Mouse (Mus musculus) E14TG2a.4 (cell line): ENCODE data around the gene Fasn.

ENCODE experiments used
- H3K27me3 ChIP-seq: 2 replicates; pipeline ENCODE4 v1.6.1; 2014; ENCODE audit warnings: low read length, control low read depth; ENCODE audit not compliant: insufficient read depth
- H3K36me3 ChIP-seq: 2 replicates; pipeline ENCODE4 v1.6.1; 2014; ENCODE audit warnings: low read length, control low read depth; ENCODE audit not compliant: insufficient read depth
- H3K4me1 ChIP-seq: replicated peaks from 2 replicates; pipeline ENCODE4 v1.6.1; 2014; ENCODE audit warnings: low read depth, low read length, control low read depth
- H3K4me3 ChIP-seq: replicated peaks from 2 replicates; pipeline ENCODE4 v1.5.1; 2014; ENCODE audit warnings: mild to moderate bottlenecking, low read length
- H3K9me3 ChIP-seq: 2 replicates; pipeline ENCODE4 v1.6.1; 2014; ENCODE audit warnings: low read length, control low read depth
- CTCF ChIP-seq: conservative IDR thresholded peaks from 2 replicates; pipeline ENCODE4 v1.5.1; 2014; ENCODE audit warnings: low read length
- NANOG ChIP-seq: IDR thresholded peaks from 2 replicates; pipeline ENCODE4 v1.6.1; 2014; ENCODE audit warnings: borderline replicate concordance, low read length, mixed read lengths
- POU5F1 ChIP-seq: IDR thresholded peaks from 2 replicates; pipeline ENCODE4 v1.6.1; 2014; ENCODE audit warnings: low read length, borderline replicate concordance

Gene Fasn

GRCm38 (mm10) chr11:120761811-120762671, 62.3 kb downstream of the Fasn start:
- Histone ChIP-seq H3K27me3 (peaks cover 14% of the 10 kb centered on the region), H3K36me3 (no peaks in the 10 kb centered on the region), H3K4me1 (peaks cover 40% of the 10 kb centered on the region), H3K9me3 (peaks cover 38% of the 10 kb centered on the region), H3K4me3 (peak overlapping the region; percentile 61)
- TF ChIP-seq NANOG (no peak), CTCF (no peak)

DNA sequence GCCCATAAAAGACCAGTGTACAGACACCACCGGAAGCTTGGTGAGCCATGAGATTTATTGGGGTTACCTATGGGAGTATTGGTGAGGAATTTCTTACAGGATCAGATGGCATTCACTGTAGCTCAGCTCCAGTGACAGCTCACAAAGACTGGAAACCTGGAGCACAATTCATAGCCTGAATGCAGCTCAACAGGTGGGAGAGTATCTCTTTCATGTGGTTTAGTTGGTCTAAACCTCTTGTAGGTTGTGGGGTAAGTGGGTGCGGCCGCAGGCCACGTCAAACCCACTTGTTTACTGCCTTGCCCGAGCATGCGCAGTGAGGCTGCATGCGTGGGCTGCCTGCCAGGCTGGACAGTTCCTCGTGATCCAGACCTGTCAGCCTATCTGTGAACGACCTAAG, 64.1 kb downstream of the Fasn start:
- Histone ChIP-seq H3K36me3 (no peaks in the 10 kb centered on the region), H3K4me1 (peaks cover 26% of the 10 kb centered on the region), H3K9me3 (peaks cover 51% of the 10 kb centered on the region), H3K27me3 (peaks cover 14% of the 10 kb centered on the region), H3K4me3 (no peak overlapping the region)
- no peak for TF ChIP-seq POU5F1
- no peak for TF ChIP-seq NANOG
- TF ChIP-seq CTCF: no peak
